Mouse (Mus musculus): Measurements from ENCODE around the gene Slc2a13. TPM values are rescaled to one million over a fixed set of nuclear protein-coding genes. Genes with fewer than 3 reads are reported as not detected.

Slc2a13 gene
- polyA plus RNA-seq, 1 experiment from 2014 or later: 5.1 TPM

- Histone ChIP-seq H3K4me3 (no peak overlapping the region), H3K9ac (no peak overlapping the region), H3K9me3 (no peaks in the 10 kb centered on the region), H3K36me3 (no peaks in the 10 kb centered on the region), H3K27ac (replicated peaks) (no peak overlapping the region), H3K4me1 (replicated peaks) (no peaks in the 10 kb centered on the region), H3K27me3 (no peaks in the 10 kb centered on the region), H3K4me2 (no peak overlapping the region)
- WGBS: 88% methylated on average over 6 of the region's 6 CpGs
- ATAC-seq (ENCODE audit: low FRiP score, low read depth): no peak
Observed at GRCm38 (mm10) chr15:91425426-91425825, 147.6 kb downstream of the Slc2a13 start.

DNA sequence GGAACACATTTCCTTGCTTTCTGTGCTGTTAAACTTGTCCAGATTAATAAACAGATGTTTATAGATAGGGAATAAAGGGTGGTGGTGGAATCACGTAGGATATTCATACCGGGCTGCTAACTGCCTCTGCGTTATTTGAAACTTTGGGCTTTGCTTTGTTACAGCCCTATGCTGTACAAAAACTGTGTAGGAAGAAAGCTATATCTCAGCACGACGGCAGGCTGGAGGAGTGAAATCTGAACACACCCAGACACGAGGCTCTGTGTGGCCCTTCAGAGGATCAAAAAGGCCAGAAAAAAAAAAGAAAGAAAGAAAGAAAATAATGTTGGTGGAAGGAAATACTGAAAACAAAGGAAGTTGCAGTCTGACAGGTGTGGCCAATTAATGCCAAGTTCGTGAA, 166.1 kb downstream of the Slc2a13 start:
- Histone ChIP-seq H3K9ac (no peak overlapping the region), H3K4me3 (no peak overlapping the region), H3K9me3 (no peaks in the 10 kb centered on the region), H3K27me3 (no peaks in the 10 kb centered on the region), H3K36me3 (no peaks in the 10 kb centered on the region), H3K4me1 (replicated peaks) (no peaks in the 10 kb centered on the region), H3K4me2 (no peak overlapping the region), H3K27ac (replicated peaks) (no peak overlapping the region)
- no peak for ATAC-seq (ENCODE audit: low FRiP score, low read depth)
- 68% methylated on average over 7 of the region's 7 CpGs for WGBS

DNA sequence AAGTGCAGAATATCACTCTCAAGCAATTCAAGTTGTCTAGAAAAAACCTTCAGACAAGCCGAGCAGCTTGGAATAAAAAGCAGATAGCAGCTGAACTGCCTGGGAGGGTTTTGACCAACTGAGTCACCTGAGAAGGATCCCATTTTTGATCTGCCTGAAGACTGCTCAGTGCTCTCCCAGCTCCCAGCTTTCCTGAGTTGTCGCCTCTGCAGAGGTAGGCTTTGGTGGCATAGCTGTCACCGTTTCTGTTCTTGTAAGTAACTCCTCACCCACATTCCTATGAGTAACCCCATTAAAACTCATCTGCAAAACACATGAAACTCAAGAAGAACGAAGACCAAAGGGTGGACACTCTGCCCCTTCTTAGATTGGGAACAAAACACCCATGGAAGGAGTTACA, 177.9 kb downstream of the Slc2a13 start:
- no peak for ATAC-seq (ENCODE audit: low FRiP score, low read depth)
- Histone ChIP-seq H3K27me3 (no peaks in the 10 kb centered on the region), H3K4me1 (replicated peaks) (no peaks in the 10 kb centered on the region), H3K36me3 (no peaks in the 10 kb centered on the region), H3K9ac (no peak overlapping the region), H3K4me2 (no peak overlapping the region), H3K9me3 (no peaks in the 10 kb centered on the region), H3K27ac (replicated peaks) (no peak overlapping the region), H3K4me3 (no peak overlapping the region)
- 93% methylated on average over 4 of the region's 4 CpGs for WGBS

DNA sequence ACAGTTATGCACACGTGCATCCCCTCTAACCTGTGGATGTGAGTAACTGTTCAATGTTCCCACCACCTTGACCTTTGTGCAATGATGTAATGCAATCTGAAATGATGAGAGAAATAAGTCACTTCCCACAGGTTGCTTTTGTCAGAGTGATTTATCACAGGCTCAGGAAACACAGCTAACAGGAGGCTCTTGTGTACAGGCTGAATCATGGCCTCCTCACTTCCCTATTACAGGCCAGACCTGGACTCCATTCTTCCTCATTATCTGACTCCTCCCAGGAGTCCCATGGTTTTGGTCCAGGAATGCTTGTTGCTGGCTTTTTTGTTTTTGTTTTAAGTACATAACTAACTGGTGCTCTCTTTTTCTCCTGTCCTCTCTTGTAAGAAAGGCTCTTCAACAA, 189.4 kb downstream of the Slc2a13 start:
- Histone ChIP-seq H3K9me3 (no peaks in the 10 kb centered on the region), H3K4me1 (replicated peaks) (peaks cover 2% of the 10 kb centered on the region; the same call in 1 of the 2 replicates), H3K4me2 (no peak overlapping the region), H3K4me3 (no peak overlapping the region), H3K27ac (replicated peaks) (no peak overlapping the region), H3K36me3 (no peaks in the 10 kb centered on the region), H3K9ac (no peak overlapping the region), H3K27me3 (no peaks in the 10 kb centered on the region)
- WGBS: 86% methylated on average over 1 of the region's 1 CpGs
- ATAC-seq (ENCODE audit: low FRiP score, low read depth): no peak

DNA sequence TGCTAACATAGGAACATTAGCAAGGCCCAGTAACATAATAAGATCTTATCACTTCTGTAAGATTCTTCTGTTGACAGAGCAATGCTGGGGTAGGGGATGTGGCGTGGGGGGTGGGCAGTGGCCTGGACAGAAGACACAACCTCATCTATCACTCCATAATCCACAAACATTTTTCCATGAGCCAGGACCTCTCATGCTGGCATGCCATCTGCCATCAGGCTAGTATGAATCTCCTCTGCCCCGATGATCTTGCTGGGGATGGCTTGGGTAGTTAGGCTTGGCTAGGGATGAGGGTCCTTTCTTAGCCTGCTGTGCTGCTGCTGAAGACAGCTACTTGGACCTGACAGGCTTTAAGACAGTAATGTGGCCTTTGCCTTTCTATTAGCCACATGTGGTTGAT, 190.5 kb downstream of the Slc2a13 start:
- 95% methylated on average over 2 of the region's 2 CpGs for WGBS
- Histone ChIP-seq H3K9me3 (no peaks in the 10 kb centered on the region), H3K4me3 (no peak overlapping the region), H3K27me3 (no peaks in the 10 kb centered on the region), H3K27ac (replicated peaks) (no peak overlapping the region), H3K36me3 (no peaks in the 10 kb centered on the region), H3K4me2 (no peak overlapping the region), H3K4me1 (replicated peaks) (peaks cover 9% of the 10 kb centered on the region; the same call in 1 of the 2 replicates), H3K9ac (no peak overlapping the region)
- no peak for ATAC-seq (ENCODE audit: low FRiP score, low read depth)

DNA sequence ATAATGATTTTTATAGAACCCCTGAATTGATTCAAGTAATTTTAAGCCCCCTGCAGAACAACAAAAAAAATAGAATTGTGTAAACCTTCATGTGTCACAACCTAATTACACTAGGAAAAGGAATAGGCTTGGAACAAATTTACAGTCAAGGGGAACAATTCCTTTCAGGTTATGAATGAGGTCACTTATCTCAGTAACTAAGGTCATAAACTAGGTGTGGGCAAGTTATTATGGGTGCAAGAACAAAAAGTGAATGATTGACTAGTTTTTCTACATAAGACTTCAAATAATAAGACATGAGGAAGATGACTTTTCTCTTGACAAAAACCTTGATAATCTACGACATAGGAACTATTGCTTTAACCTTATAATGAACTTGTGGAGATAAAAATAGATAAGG, 191.2 kb downstream of the Slc2a13 start:
- WGBS: 98% methylated on average over 1 of the region's 1 CpGs
- Histone ChIP-seq H3K27ac (replicated peaks) (no peak overlapping the region), H3K4me2 (no peak overlapping the region), H3K36me3 (no peaks in the 10 kb centered on the region), H3K27me3 (no peaks in the 10 kb centered on the region), H3K9me3 (no peaks in the 10 kb centered on the region), H3K4me1 (replicated peaks) (peaks cover 16% of the 10 kb centered on the region; the same call in 1 of the 2 replicates), H3K4me3 (no peak overlapping the region), H3K9ac (no peak overlapping the region)
- ATAC-seq (ENCODE audit: low FRiP score, low read depth): no peak

GRCm38 (mm10) chr15:91378751-91379325, 194.2 kb downstream of the Slc2a13 start:
- Histone ChIP-seq H3K4me3 (no peak overlapping the region), H3K36me3 (no peaks in the 10 kb centered on the region), H3K9ac (no peak overlapping the region), H3K4me2 (no peak overlapping the region), H3K9me3 (no peaks in the 10 kb centered on the region), H3K27ac (replicated peaks) (no peak overlapping the region), H3K4me1 (replicated peaks) (peaks cover 34% of the 10 kb centered on the region), H3K27me3 (no peaks in the 10 kb centered on the region)
- 41% methylated on average over 8 of the region's 8 CpGs for WGBS
- no peak for ATAC-seq (ENCODE audit: low FRiP score, low read depth)

DNA sequence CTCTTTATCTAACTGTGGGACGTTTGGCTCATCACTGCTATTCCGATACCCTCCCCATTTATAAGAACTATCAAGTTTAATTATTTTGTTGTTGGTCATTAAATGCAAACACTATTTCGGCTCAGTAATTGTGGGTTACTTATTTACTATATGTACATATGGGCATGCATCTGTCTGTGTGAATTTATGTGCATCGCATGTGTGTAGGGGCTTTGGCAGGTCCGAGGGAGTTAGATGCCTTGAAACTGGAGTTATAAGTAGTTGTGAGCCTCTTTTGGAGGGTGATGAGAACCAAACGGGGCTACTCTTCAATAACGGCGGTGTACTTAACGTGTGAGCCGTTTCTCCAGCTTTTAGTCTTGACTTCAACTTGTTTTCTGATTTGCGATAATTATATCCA, 195.5 kb downstream of the Slc2a13 start:
- Histone ChIP-seq H3K27me3 (no peaks in the 10 kb centered on the region), H3K27ac (replicated peaks) (no peak overlapping the region; the same call in 1 of the 2 replicates), H3K36me3 (no peaks in the 10 kb centered on the region), H3K9me3 (no peaks in the 10 kb centered on the region), H3K9ac (no peak overlapping the region), H3K4me2 (peak overlapping the region; percentile 22; the same call in 1 of the 2 replicates), H3K4me1 (replicated peaks) (peaks cover 45% of the 10 kb centered on the region), H3K4me3 (no peak overlapping the region)
- WGBS: 79% methylated on average over 11 of the region's 11 CpGs
- no peak for ATAC-seq (ENCODE audit: low FRiP score, low read depth)

GRCm38 (mm10) chr15:91377105-91377504, 196.0 kb downstream of the Slc2a13 start:
- Histone ChIP-seq H3K4me3 (no peak overlapping the region), H3K27ac (replicated peaks) (peak overlapping the region; percentile 12; the same call in 1 of the 2 replicates), H3K4me1 (replicated peaks) (peaks cover 50% of the 10 kb centered on the region), H3K4me2 (peak overlapping the region; percentile 22; the same call in 1 of the 2 replicates), H3K9me3 (no peaks in the 10 kb centered on the region), H3K9ac (no peak overlapping the region), H3K27me3 (no peaks in the 10 kb centered on the region), H3K36me3 (no peaks in the 10 kb centered on the region)
- WGBS: 34% methylated on average over 11 of the region's 11 CpGs
- no peak for ATAC-seq (ENCODE audit: low FRiP score, low read depth)

- no peak overlapping the region for H3K4me2 ChIP-seq
- WGBS: 35% methylated on average over 5 of the region's 5 CpGs
- H3K27me3 ChIP-seq: no peaks in the 10 kb centered on the region
- H3K4me1 ChIP-seq (replicated peaks): peaks cover 52% of the 10 kb centered on the region
- no peak overlapping the region for H3K27ac ChIP-seq (replicated peaks)
- no peak overlapping the region for H3K4me3 ChIP-seq
- no peak overlapping the region for H3K9ac ChIP-seq
- 0 out of 2 replicates have a peak, but pooled peaks have one; percentile 14 for ATAC-seq (ENCODE audit: low FRiP score, low read depth)
- H3K36me3 ChIP-seq: no peaks in the 10 kb centered on the region
- H3K9me3 ChIP-seq: no peaks in the 10 kb centered on the region
Observed at GRCm38 (mm10) chr15:91374441-91374840, 198.6 kb downstream of the Slc2a13 start.

- Histone ChIP-seq H3K4me3 (no peak overlapping the region), H3K4me2 (no peak overlapping the region), H3K27ac (replicated peaks) (peak overlapping the region; percentile 73), H3K9me3 (no peaks in the 10 kb centered on the region), H3K9ac (no peak overlapping the region), H3K36me3 (no peaks in the 10 kb centered on the region), H3K4me1 (replicated peaks) (peaks cover 45% of the 10 kb centered on the region), H3K27me3 (no peaks in the 10 kb centered on the region)
- peak; percentile 79 for ATAC-seq (ENCODE audit: low FRiP score, low read depth)
- 15% methylated on average over 7 of the region's 7 CpGs for WGBS
Observed at GRCm38 (mm10) chr15:91373203-91373584, 199.9 kb downstream of the Slc2a13 start.

- Histone ChIP-seq H3K9me3 (no peaks in the 10 kb centered on the region), H3K27me3 (no peaks in the 10 kb centered on the region), H3K27ac (replicated peaks) (peak overlapping the region; percentile 73), H3K4me3 (no peak overlapping the region), H3K9ac (no peak overlapping the region), H3K36me3 (no peaks in the 10 kb centered on the region), H3K4me1 (replicated peaks) (peaks cover 43% of the 10 kb centered on the region), H3K4me2 (no peak overlapping the region)
- 47% methylated on average over 9 of the region's 9 CpGs for WGBS
- ATAC-seq (ENCODE audit: low FRiP score, low read depth): peak; percentile 74
Observed at GRCm38 (mm10) chr15:91372464-91373202, 200.4 kb downstream of the Slc2a13 start.
